Mouse (Mus musculus) lung, postnatal 25 days (tissue): Measurements from ENCODE around the gene Zhx3.

ENCODE experiments used
- DNase-seq: peaks from one replicate; pipeline ENCODE4 v3.0.0; 2022; ENCODE audit warnings: low spot score

Zhx3 gene

DNA sequence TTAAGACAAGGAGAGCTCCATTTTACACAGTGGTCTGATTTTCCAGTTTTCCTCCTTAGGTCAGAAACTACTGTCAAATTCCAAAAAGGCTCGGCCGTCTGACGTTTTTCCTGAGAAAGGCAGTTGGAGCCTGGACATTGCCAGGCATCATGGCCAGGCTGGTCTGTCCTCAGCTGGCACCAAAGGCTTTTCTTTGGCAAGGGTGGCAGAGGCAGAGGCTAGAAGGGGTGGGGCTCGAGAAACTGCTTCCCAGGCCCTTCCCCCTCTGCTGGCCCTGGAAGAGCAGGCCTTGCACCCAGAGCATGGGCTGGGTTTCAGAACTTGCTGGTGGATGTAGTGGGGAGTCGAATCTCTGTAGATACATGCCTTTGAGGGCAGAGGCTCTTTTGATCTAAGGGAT, 9.6 kb upstream of the Zhx3 start:
- no peak for DNase-seq

DNA sequence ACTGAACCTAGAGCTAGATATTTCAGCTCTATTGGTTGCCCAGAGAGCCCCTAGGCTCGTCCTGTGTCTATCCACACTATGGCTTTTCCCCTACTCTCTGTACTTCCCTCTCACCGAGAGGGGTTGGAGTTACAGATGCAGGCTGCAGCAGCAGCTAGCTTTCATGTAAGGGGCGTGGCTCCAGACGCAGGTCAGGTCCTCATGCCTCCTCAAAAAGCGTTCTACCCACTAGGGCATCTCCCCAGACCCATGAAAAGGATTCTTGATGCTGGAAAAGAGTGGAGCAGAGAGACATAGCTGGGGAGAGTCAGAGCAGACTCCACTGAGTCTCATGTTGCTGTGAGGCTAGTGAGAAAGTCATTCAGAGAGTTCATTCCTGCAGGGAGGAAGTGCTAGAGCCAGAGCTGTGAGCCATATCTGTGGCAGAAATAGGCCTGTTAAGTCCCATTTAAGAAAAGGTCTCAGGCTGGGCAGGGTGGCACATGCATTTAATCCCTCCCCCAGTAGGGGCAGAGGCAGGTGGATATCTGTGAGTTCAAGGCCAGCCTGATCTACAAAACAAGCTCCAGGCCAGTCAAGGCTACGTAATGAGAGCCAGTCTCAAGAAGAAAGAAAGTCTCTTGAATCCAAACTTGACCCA, 8.8 kb upstream of the Zhx3 start:
- DNase-seq = no peak

DNA sequence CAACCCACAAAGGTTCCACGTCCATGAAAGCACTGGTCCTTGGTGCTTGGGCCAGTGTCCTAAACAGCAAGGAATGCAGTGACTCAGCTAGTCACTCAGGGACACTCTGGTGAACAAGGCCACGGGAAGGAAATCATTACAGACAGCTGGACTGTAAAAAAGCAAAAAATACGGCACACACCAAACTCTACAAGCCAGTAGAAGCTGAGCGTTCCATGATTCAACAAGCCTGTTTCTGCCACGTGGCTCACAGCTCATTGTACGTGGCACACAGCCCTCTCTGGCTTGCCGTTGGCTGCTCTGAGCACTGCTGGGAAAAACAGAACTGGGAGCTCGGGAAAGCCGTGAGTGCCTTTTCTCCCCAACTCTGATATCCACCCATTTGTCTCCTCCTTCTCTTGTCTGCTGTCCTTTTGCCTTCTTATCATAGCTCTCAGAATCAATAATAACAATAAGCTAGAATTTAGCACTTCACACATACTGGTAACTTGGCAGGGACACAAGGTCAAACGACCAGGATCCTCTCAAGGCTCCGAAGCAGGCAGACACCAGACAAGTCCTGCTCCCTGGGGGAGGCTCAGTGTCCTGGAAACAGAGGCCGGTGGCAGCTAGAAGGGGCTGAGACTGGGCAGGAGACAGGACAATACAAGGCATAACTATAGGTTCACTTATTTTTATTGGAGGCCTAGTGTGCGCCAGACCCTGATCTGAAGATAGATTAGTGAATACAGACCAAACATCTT, 7.8 kb upstream of the Zhx3 start, which contains the start of gene Lpin3:
Gene Lpin3, plus strand, starts transcription at position 218 of the 743 bp plus-strand sequence.
- DNase-seq = peak; percentile 68

DNA sequence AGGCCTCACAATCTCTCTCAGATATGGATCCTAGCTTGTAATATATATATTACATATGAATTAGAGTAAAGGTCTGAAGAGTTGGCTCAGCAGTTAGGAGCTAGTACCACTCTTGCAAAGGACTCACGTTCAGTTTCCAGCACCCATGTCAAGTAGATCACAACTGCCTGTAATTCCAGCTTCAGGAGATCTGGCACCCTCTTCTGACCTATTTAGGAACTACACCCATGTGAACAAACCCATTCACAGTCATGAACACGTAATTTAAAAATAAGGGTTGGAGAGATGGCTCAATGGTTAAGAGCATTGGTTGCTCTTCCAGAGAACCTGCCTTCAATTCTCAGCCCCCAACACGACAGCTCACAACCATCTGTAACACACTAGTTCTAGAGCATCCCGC, 3.3 kb upstream of the Zhx3 start:
- no peak for DNase-seq

DNA sequence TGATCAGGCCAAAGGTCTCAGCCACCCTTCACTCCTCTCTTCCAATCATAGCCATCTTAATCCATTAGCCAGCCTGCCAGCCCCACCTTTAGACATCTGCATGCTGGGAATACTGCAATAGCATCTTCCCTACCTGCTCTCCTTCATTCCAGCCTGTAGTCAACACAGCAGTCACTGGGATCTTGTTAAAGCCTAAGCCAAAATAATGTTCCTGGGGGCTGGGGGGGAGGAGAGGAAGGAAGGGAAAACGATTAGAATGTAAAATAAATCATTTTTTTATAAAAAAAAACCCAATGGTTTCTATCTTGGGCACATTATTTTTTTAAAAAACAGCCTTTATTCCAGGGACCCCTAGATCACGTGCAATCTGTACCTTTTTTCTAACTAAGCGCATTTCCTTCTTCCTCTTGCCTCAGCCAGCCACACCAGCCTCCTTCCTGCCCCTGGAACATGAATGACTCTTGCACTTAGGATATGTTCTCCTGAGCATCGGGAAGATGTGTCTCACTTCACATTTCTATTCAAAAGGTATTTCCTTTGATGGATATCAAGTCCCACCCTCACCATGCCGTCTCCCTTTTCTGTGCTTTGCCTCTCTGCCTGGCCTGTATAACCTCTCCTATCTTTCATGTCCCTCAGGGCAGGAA, 1.6 kb upstream of the Zhx3 start:
- no peak for DNase-seq

DNA sequence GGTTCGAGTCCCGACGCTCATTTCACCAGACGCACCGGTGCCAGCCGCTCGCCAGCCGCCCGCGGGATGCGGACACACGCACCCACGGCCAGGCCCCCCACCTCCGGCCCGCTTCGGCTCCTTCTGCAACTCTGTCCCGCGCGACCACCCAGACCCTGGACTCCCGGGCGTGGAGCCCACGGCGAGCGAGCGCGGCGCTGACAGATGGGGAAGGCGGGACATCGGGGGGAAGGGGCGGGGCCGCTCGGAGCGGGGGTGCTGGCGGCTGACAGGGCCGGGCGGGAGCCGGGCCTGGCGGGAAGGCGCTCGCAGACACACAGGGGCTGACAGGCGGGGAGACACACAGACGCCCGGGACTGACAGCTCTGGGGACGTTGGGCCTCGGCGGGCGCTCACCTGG, 403 bp downstream of the Zhx3 start:
- DNase-seq = peak; percentile 57

DNA sequence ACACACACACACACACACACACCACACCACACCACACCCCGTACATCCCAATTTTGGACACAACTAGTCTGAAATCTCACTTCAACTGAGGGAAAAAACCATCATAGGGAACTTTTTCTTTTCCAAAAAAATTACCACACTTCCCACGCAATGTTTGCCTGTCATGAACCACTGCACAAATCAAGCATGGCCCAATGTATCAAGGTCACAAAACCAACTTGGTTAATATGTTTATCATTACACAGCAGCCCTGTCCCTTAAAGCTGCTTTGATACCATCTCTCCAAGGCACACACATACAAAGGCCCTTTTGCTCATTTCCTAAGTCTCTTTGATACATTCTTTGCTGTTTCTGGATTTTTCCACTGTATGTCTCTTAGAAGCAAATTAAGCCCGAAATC, 1.5 kb downstream of the Zhx3 start:
- DNase-seq = no peak

DNA sequence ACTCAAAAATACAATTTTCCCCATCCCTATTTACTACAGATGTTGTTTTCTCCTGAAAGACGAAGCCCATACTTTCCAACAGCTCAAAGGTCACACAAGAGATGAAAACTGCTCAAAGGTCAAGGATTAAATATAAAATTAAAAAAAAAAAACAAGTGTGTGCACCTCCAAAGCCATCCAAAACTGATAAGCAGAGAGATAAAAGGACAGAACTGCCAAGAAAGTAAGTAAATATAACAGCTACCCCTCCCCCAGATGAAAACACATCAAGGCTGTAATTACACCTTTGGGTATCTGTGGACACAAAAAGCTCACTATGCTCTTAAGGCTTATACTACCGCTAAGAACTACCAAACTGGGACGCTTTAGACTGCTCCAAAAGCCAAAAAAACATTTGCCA, 3.4 kb downstream of the Zhx3 start:
- DNase-seq = no peak

DNA sequence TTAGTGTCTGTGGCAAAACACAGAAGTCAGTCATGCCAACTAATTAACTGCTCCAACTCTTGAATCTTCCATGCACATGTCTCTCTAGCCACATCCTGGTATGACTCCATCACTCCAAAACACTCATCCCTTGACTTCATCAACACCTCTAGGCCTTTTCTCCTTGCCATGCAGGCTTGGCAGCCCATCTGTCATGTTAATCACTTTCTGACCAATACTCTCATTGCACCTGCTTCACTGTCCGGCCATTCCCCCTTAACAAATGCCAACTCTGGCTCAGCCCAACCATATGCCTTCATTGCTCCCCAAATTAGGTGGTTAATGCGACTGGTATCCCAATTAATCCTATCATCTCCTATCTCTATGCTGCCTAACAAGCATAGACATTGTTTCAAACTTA, 7.5 kb downstream of the Zhx3 start:
- no peak for DNase-seq

DNA sequence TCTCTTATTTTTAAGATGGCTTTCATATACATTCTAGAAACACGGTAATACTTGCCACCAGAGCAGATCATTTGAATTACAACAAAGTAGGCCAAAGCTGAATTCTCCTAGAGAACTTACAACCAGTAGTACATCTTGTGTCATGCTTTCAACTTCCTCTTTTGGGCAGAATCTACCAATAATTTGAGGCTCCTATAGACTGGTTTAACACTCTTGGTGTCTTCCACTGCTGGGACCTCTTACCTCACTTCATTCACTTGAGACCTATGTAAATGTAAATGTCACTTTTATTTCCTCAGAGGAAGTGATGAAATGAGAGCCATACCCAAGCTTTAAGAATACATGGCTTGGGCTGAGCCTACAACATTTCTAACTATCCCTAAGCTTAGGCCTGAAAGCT, 8.7 kb downstream of the Zhx3 start:
- no peak for DNase-seq

DNA sequence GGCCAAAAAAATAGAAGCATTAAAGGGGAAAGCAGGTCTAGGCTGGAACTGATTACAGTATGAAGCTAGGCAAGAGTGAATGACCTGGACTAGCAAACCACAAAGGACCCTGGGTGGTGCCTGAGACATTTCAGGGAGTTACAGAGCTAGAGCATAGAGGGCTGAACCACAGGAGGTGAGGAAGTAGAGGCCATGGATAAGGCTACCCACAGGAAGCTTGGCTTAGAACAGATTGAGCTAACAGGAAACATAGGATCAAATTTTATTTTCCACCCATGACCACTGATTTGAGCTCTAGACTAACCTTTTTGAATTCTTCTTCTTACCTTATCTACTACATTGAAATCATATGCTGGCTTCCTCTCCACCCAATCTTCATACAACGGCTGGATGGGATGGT, 12.4 kb downstream of the Zhx3 start:
- no peak for DNase-seq

DNA sequence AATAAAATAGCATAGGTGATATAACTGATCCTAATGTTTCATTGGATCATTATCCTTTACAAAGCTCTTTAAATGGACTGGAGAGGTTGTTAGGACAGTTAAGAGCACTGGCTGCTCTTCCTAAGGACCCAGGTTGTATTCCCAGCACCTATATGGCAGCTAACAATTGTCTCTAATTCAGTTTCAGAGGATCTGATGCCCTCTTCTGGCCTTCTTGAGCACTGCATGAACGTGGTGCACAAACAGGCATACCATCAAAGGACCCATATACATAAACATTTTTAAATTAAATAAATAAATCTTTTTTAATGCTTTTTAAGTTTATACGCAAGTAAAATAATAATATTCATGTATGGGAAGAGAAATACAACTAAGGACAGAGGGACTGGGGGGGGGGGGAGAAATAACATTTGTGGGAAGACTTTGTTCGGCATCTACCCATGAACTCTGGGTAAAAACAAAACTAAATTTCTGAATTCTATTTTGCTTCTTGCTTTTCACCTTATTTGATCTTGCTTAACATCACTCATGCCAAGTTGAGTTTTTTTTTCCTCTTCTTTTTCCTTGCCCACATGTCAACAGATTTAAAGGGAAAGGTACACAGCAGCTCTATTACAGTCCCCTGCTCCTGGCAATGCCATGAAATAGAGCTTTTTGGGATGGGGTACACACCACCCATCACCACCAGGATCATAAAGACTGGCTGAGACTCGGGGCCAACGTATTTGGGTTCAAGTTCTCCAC, 16.3 kb downstream of the Zhx3 start:
- DNase-seq = no peak

DNA sequence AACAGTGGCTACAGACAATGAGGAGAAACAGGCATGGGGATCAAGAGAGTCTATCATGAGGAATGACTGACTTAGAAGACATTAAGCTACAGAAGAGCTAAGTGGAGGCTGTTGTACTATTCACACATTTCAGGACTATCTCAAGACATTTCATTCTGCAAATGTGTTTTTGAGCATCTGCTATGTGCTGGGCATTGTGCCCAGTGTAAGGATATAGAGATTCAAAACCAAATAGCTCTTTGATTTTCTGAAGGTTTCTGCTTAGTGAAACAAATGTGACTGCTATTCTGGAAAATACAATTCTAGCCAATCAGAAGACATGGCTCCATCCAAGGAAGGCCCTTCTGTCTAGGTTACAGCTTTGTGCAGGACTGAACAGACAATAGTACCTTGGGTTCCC, 18.1 kb downstream of the Zhx3 start:
- no peak for DNase-seq

DNA sequence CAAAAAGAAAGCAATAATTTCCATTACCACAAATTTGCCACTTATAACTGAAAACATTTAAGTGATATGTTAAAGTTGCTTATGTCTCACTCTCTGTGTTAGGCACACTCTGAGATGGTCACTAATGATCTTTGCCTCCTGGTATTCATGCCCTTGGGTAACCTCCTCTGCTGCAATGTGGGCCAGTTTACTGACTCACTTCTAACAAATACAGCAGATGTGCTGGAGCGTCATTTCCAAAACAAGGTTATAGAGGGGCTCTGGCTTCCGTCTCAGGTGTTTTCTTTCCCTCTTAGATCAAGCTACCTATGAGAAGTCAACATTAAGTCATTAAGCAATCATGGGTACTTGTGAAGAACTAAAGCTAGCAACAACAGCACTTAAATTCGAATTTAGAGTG, 22.4 kb downstream of the Zhx3 start:
- DNase-seq = no peak

DNA sequence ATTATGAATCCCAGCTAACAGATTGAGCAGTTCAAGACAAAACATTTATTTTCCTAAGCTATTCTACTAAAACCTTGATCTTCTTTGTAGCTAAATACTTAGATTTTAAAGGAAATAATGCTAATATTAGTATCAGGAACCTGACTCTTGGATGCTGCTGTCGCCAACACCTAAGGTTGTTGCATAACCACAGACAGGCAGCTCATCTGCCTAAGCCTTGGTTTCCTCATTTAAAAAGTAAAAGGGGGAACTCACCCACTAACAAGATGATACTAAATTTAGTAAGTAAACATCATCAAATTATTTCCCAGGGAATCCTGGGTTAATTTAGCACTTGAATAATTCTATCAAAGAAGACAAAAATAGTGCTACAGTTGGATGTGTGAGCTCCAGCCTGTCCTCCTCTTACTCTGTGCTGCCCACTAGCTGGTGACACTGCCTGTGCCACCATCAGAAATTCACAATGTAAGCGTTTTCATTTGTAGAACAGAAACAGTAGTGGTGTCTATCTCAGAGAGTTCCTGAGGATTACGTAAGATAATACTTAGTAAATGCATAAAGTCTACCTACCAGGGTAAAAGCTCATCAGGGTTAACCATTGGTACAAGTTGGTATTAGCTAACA, 23.1 kb downstream of the Zhx3 start:
- no peak for DNase-seq

DNA sequence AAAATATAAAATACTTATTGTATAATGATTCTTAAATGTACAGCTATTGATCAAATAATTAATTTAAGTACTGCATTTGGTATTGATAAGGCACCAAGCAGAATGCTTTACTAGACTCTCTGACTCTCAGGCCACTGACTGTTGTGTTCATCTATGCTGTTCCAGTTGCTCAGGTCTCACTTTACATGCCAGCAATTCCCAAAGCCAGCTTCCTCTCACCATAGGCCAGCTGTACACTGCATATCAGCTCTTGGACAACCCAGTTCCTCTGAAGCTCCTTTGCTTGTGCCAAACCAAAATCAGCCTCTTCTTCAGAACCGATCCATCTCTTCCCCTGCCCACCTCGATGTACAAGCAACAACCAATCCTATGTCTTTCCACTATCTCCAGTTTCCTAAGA, 24.6 kb downstream of the Zhx3 start:
- no peak for DNase-seq

DNA sequence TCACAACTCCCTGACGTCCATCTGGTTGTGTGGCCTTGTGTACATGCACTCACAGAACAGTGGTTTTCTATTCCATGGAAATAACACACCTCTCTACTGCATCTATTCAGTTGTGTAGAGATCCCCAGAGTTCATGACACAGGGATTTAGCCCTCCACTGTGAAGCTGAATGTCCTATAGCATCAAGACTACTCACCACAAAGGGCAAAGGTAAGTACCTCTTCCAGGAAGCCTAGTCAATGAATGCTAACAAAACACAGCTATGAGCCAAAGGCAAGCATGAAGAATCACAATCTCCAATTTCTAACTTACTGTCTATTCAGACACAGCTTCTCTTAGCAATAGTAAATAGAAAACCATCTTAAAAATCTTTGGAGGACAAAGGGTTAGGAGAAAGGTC, 25.1 kb downstream of the Zhx3 start:
- no peak for DNase-seq

DNA sequence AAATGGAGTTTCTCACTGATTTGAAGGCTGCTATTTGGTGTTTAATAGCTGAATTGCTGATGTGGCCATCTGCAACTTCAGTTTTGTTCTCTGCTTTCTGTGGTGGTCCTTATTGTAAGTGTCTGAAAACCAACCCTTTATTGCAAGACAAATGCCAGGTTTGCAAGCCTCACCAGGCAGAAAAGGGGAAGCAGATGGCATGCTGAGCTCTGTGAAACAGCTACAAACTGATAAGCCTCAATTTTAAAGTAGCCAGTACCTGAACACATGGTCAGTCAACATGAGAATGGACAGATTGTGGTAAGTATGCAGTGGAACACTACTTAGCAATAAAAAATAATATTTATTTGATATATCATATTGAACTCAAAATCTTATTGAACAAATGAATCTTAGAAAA, 32.0 kb downstream of the Zhx3 start:
- no peak for DNase-seq

DNA sequence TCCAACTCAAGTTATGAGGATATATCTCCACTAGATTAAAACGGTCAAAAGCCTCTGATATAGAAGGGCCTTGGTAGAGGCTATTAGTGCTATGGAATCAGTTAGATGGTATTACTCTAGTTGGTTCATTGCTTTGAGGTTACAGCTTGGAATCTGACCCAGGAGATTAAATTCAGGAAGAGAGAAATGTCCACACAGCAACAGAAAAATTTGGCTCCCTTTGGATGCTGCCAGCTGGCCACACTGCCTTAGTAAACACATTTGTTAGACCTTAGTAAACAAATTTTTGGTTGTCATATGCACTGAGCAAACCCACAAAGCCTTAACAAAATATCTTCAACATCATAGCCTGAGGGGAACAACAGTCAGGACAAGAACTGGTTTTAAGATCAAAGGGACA, 62.0 kb downstream of the Zhx3 start:
- no peak for DNase-seq

DNA sequence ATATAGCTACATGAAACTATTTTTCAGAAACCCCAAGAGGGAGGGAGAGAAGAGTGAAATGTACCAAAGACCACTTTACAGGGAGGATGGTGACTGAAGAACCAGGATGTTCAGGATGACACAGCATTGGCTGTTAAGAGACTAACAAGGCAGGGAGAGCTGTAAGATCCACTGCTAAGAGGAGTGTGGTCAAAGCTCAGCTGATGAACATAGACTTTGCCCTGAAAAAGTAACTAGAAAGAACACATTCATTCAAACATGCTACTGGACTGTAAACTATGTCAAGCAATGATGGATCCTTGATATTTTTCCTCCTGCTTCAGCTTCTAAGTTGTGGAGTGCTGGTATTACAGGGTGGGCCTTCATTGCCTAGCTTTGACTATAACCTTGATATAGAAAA, 62.4 kb downstream of the Zhx3 start:
- DNase-seq = no peak

DNA sequence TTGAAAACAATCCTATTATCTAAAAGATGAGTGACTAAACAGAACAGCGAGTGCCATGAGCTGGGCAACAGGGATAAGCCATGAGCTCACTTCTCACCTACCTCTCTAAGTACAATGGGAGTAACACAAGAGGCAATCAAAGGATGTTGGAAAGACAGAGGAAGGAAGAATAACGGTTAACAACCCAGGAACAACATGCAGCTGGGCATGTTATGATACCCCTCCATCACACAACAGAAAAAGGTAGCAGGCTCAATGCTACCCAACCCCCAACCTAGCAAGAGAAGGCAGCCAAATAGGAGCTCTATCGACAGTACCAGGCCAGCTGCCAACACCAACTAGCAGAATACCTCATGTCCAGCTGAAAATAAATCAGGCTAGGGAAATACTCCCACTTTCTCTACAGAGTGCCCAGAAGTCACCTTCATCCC, 66.7 kb downstream of the Zhx3 start:
- peak; percentile 59 for DNase-seq

DNA sequence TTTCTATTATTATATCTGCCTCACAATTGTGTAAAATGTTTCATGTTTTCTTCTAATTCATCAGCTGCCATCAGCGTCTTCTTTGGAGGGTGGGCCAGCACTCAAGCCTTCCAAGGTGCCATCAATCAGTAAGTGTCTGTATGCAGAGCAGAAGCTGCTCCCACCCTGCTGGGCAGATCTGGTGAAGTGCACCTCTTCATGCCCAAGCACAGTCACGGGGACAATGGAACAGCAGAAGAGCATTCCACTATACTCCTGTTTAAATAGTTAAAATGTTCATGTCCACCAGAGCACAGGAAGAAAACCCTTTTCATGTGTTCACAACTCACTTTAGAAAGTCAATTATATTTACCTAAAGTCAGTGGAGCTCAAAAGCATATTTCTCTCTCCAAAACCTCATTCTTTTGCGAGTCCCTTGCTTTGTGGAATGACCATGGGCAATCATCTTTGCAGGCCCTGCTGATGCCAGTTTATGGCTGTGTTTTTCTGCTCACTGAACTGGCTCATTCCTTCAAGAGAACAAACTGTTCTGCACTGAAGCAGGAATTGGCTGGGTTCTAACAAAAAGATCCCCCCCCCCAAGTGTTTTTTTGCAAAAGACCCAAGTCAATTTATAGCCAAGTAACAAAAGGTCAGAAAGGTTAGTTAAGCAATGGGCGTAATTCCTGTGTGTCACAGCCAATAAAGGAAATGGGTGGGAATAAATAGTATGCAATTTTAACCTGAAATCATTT, 67.8 kb downstream of the Zhx3 start:
- DNase-seq = peak; percentile 73
